Mouse (Mus musculus) brain, adult 10 weeks (tissue): ENCODE data around the gene 4921524J17Rik. TPM values are rescaled to one million over a fixed set of nuclear protein-coding genes. Genes with fewer than 3 reads are reported as not detected.

Experiments used
- polyA plus RNA-seq: library from polyadenylated mRNA; stranded (reverse); fragments of 350-450 nt; fragmentation: Illumina TruSeq; extraction: RNeasy Lipid Tissue Mini Kit (QIAGEN cat#74804); gene quantifications from one replicate; pipeline ENCODE4 v1.2.3, GENCODE M21; 2015; ENCODE audit warnings: low read depth, low replicate concordance

Gene 4921524J17Rik
- 24.8 TPM for polyA plus RNA-seq

GRCm38 (mm10) chr8:85432168-85433016 lies at the start of gene 4921524J17Rik:
Gene 4921524J17Rik, minus strand, starts transcription at chr8:85432833.

GRCm38 (mm10) chr8:85386205-85386604 lies 46.4 kb downstream of the 4921524J17Rik start, which contains the start of gene Mylk3:
Gene Mylk3, minus strand, starts transcription at chr8:85386345.

Other genes with a start within 250 kb of the 4921524J17Rik start
- gene Olfr371, start 206.8 kb downstream of the 4921524J17Rik start, polyA plus RNA-seq = not detected
- 45.2 TPM for gene Orc6, start 133.2 kb downstream of the 4921524J17Rik start, polyA plus RNA-seq
- 169 TPM for gene Vps35, start 133.0 kb downstream of the 4921524J17Rik start, polyA plus RNA-seq
- gene Mylk3, start 46.5 kb downstream of the 4921524J17Rik start, polyA plus RNA-seq = 4.0 TPM
- gene Gpt2, start 59.7 kb upstream of the 4921524J17Rik start, polyA plus RNA-seq = 40.6 TPM
- 200 TPM for gene Dnaja2, start 122.5 kb upstream of the 4921524J17Rik start, polyA plus RNA-seq